Mouse (Mus musculus): ENCODE measurements around the gene Grik1.

DNA sequence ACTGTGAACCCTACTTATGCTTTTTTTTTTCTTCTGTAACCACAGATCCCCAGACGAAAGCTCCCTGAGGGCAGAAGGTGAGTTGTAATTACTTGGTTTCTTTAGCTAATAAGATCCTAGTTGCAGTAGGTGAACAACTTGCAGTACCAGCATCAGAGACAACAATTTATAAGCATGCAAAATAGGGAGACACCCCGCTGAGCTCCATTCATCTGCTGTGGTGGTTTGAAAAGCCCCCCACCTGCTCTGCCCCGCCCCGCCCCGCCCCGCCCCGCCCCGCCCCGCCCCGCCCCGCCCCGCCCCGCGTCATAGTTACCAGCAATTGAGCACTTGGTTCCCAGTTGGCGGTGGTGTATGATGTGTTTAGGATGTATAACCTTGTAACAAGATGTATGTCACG lies 64.4 kb downstream of the Grik1 start:
- TF ChIP-seq POLR2A (IDR thresholded peaks at IDR 0.05; ENCODE audit: borderline replicate concordance, low read depth, low read length) (no peak), CTCF (IDR thresholded peaks at IDR 0.05; ENCODE audit: low read depth, low read length) (no peak)
